Mouse (Mus musculus): ENCODE data around the gene Fahd2a. TPM values are rescaled to one million over a fixed set of nuclear protein-coding genes. Genes with fewer than 3 reads are reported as not detected.

The Fahd2a gene
- polyA plus RNA-seq, 1 experiment from 2014 or later: 27.1 TPM

DNA sequence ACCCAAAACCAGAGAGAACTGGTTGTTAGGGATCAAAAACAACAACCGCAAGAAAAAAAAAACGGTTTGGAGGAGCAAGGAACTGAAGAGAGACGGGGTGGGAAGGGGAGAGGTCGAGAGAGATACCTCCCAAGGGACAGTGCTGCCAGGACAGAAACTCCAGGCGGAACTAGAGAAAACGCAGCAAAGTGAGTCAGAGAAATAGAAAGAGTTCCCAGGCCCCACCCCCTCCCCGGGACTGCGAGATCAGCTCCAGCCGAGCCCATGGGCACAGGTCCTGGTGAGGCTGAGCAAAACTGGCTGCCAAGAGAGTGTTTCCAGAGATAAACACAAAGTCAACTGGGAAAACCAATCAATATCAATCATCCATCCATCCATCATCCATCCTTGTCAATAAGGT lies 17.0 kb upstream of the Fahd2a start:
- Histone ChIP-seq H3K9me3 (no peaks in the 10 kb centered on the region), H3K27ac (no peak overlapping the region), H3K4me1 (replicated peaks) (peaks cover 4% of the 10 kb centered on the region; the same call in 1 of the 2 replicates), H3K27me3 (ENCODE audit: insufficient read depth, poor library complexity, severe bottlenecking) (no peaks in the 10 kb centered on the region), H3K4me3 (no peak overlapping the region), H3K36me3 (no peaks in the 10 kb centered on the region)
- 44% methylated on average over 9 of the region's 9 CpGs for WGBS
- no peak for DNase-seq (ENCODE audit: low spot score)

DNA sequence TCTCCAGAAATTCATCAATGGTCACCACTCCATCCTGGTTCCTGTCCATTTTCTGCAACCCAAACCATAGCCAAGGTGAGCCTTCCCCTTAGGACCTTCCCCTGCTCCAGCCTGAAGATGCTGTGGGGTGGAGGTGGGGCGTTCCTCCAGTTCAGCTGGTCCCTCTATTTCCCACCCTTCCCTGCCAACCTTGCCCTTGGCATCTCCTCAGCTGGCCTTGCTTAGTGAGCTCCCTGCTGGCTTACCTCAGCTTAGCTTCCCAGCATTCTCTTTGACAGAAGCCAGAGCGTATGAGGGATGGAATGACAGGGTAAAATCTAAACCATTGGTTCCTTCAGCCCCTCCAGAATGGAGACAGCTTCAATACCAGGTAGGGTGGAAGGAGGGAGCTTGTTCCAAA lies 15.0 kb upstream of the Fahd2a start:
- Histone ChIP-seq H3K4me3 (no peak overlapping the region), H3K9me3 (no peaks in the 10 kb centered on the region), H3K4me1 (replicated peaks) (peaks cover 4% of the 10 kb centered on the region; the same call in 1 of the 2 replicates), H3K36me3 (no peaks in the 10 kb centered on the region), H3K27ac (no peak overlapping the region), H3K27me3 (ENCODE audit: insufficient read depth, poor library complexity, severe bottlenecking) (peaks cover 11% of the 10 kb centered on the region; the same call in 1 of the 2 replicates)
- no peak for DNase-seq (ENCODE audit: low spot score)
- WGBS: 85% methylated on average over 2 of the region's 2 CpGs

DNA sequence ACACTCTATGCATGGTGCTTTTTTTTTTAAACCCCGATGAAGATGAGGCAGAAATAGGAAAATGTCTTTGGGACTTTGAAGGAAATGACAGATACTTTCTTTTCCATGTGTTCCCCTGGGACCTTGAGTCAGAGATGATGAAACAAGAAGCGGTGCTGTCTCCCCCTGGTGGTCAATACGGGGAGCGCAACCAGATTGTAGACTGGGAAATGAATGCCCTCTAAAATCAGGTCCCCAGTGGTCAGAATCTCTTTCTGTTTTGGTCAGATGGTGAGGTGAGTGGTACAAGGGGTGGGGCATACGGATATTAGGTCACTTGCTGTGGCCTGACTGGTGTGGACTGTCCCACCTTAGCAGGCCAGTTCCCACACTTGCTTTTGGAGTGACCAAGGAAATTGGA lies 9.4 kb upstream of the Fahd2a start:
- Histone ChIP-seq H3K4me1 (replicated peaks) (peaks cover 4% of the 10 kb centered on the region; the same call in 1 of the 2 replicates), H3K27ac (no peak overlapping the region), H3K36me3 (no peaks in the 10 kb centered on the region), H3K9me3 (no peaks in the 10 kb centered on the region), H3K27me3 (ENCODE audit: insufficient read depth, poor library complexity, severe bottlenecking) (peaks cover 40% of the 10 kb centered on the region), H3K4me3 (no peak overlapping the region)
- peak; percentile 73 for DNase-seq (ENCODE audit: low spot score)
- WGBS: 5% methylated on average over 5 of the region's 5 CpGs

DNA sequence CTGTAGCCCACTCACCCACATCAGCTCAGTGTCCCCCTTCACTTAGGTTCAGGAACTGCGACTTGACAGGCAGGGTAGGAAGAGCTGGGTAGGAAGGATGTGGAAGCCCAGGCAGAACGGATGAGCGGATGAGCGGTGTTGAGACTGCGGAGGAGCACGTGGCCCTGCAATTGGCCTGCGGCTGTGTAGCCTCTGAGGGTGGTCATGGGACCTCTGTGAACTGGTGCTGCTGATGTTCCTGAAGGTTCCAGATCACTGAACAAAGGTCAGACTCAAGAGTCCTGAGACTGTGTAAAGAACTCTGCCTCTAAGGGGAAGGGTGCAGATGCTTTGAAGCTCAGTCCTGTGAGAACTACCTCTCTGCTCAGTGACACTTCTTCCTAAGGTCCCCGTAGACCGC lies 8.8 kb upstream of the Fahd2a start:
- H3K4me3 ChIP-seq: no peak overlapping the region
- H3K4me1 ChIP-seq (replicated peaks): peaks cover 4% of the 10 kb centered on the region; the same call in 1 of the 2 replicates
- H3K27me3 ChIP-seq (ENCODE audit: insufficient read depth, poor library complexity, severe bottlenecking): peaks cover 40% of the 10 kb centered on the region
- no peaks in the 10 kb centered on the region for H3K36me3 ChIP-seq
- DNase-seq (ENCODE audit: low spot score): no peak
- H3K27ac ChIP-seq: no peak overlapping the region
- 79% methylated on average over 9 of the region's 9 CpGs for WGBS
- H3K9me3 ChIP-seq: no peaks in the 10 kb centered on the region

DNA sequence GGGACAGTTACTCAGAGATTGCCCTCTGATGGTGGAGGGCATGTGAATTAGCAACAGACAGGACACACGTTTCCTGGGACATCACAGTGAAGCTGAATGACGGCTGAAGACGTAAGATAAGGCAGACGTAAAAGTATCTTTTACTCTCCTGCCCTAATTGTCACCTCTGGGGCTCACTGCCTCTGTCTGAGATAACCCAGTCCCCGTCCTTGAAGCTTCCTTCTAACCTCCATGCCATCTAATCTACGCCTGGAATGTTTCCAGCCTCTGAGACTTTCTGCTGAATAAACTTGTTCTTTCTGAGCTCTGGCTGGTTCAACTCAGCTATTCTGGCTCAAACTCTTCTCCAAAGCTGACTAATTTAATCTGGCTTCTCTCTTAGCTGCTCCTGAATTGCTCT lies 7.4 kb upstream of the Fahd2a start:
- Histone ChIP-seq H3K27me3 (ENCODE audit: insufficient read depth, poor library complexity, severe bottlenecking) (peaks cover 46% of the 10 kb centered on the region), H3K36me3 (no peaks in the 10 kb centered on the region), H3K27ac (no peak overlapping the region), H3K9me3 (no peaks in the 10 kb centered on the region), H3K4me3 (no peak overlapping the region), H3K4me1 (replicated peaks) (peaks cover 4% of the 10 kb centered on the region; the same call in 1 of the 2 replicates)
- no peak for DNase-seq (ENCODE audit: low spot score)
- WGBS: 52% methylated on average over 6 of the region's 6 CpGs

DNA sequence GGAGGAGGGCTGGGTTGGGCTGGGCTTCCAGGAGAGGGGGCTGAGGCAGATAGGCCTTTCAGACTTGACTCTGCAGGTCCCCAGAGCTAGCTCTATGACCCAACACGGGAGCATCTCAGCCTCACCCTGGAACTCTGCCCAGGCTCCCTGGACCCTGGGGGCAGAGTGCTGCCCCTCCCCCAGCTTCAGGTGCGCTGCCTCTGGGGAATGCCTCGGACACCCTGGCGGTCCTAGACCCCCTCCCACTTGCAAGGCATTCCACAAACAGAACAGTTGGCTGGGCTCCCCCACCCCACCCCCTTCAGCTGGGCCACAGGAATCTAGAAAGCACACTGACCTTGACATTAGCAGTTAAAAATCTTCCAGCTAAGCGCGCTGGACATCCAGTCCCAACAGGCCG lies 5.3 kb upstream of the Fahd2a start:
- Histone ChIP-seq H3K4me3 (no peak overlapping the region), H3K36me3 (no peaks in the 10 kb centered on the region), H3K27me3 (ENCODE audit: insufficient read depth, poor library complexity, severe bottlenecking) (peaks cover 39% of the 10 kb centered on the region), H3K27ac (no peak overlapping the region), H3K4me1 (replicated peaks) (peaks cover 7% of the 10 kb centered on the region; the same call in 1 of the 2 replicates), H3K9me3 (no peaks in the 10 kb centered on the region)
- 50% methylated on average over 7 of the region's 7 CpGs for WGBS
- no peak for DNase-seq (ENCODE audit: low spot score)

DNA sequence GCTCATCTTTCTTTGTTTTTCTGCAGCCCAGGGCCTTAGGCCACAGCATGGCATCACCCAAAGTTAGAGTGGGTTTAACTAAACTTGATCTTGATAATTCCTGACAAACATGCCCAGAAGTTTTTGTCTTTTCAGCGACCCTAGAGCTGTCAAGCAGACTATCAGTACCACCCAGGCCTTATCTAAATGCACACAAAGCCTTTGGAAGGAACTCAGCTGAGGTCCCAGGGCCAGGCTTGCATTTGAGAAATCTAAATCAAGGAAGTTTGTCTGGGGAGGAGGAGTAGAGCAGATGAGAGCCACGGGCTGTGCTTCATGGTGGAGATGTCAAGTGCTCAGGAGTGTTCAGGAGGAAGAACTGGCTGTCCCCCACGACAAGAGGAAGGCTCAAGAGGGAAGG lies 2.5 kb upstream of the Fahd2a start:
- no peaks in the 10 kb centered on the region for H3K9me3 ChIP-seq
- no peaks in the 10 kb centered on the region for H3K36me3 ChIP-seq
- WGBS: 57% methylated on average over 3 of the region's 3 CpGs
- H3K4me1 ChIP-seq (replicated peaks): peaks cover 24% of the 10 kb centered on the region
- no peak overlapping the region for H3K4me3 ChIP-seq
- DNase-seq (ENCODE audit: low spot score): no peak
- no peak overlapping the region for H3K27ac ChIP-seq
- peaks cover 25% of the 10 kb centered on the region for H3K27me3 ChIP-seq (ENCODE audit: insufficient read depth, poor library complexity, severe bottlenecking)

DNA sequence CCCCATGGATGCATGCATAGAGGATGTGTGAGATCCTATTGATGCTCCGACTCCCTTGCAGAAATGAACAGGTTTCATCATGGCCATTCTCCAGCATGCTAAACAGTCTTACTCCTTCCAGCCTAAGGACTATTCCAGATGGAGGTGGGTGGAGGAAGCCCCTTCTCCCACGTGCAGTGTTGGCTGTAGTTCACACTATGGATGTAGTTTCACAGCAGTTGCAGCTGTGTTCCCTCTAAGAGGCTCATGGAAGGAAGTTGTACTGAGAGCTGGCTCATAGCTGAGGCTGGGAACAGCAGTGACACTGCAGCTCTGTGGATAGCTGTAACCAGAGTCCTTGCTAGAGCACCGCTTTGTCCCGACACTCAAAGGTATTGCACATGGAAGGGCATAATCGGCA lies 6.7 kb downstream of the Fahd2a start:
- no peak for DNase-seq (ENCODE audit: low spot score)
- H3K36me3 ChIP-seq: peaks cover 62% of the 10 kb centered on the region
- no peaks in the 10 kb centered on the region for H3K4me1 ChIP-seq (replicated peaks)
- H3K27me3 ChIP-seq (ENCODE audit: insufficient read depth, poor library complexity, severe bottlenecking): no peaks in the 10 kb centered on the region
- H3K9me3 ChIP-seq: no peaks in the 10 kb centered on the region
- WGBS: 88% methylated on average over 5 of the region's 5 CpGs
- H3K4me3 ChIP-seq: no peak overlapping the region
- no peak overlapping the region for H3K27ac ChIP-seq

DNA sequence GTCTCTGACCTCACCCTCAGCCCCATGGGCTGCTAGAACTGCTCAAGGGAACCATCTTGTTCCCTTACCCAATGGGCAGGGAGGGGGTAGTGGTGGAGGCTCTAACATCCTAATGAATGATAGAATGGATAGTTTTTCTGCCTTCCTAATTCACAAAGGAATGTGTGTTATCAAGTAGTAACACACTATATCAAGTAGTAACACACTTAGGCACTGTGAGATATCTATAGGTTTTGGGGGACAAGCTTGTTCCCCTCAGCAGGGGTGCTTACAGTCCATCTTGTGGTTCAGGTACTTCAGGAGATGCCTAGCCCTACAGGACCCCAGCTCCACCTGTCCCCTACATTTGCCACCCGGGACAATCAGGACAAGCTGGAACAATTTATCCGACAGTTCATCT lies 8.8 kb downstream of the Fahd2a start:
- peaks cover 62% of the 10 kb centered on the region for H3K36me3 ChIP-seq

DNA sequence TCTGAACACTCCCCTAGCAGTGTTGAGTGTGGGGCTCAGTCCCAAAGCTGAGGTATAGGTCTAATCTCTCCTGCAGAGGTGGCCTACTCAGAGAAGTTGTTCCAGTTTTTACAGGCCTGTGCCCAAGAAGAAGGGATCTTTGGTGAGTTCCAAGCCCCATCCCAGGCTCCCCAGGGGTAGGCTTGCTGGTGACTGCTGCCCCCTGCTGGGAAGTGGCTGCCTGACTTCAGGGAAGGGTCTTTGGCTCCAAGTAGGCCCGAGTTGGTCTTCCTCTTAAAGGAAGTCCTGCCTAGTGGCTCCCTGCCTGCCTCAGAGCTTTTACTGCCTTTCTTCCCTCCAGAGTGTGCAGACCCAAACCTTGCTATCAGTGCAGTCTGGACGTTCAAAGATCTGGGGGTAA lies 9.2 kb downstream of the Fahd2a start:
- Histone ChIP-seq H3K36me3 (peaks cover 59% of the 10 kb centered on the region), H3K27ac (no peak overlapping the region), H3K9me3 (no peaks in the 10 kb centered on the region), H3K4me1 (replicated peaks) (no peaks in the 10 kb centered on the region), H3K4me3 (no peak overlapping the region), H3K27me3 (ENCODE audit: insufficient read depth, poor library complexity, severe bottlenecking) (no peaks in the 10 kb centered on the region)
- WGBS: 45% methylated on average over 2 of the region's 2 CpGs
- peak; percentile 48 for DNase-seq (ENCODE audit: low spot score)

More for the DNA sequence above, 8.8 kb downstream of the Fahd2a start:
- no peaks in the 10 kb centered on the region for H3K27me3 ChIP-seq (ENCODE audit: insufficient read depth, poor library complexity, severe bottlenecking)
- no peak overlapping the region for H3K4me3 ChIP-seq
- no peaks in the 10 kb centered on the region for H3K9me3 ChIP-seq
- 92% methylated on average over 2 of the region's 2 CpGs for WGBS
- no peaks in the 10 kb centered on the region for H3K4me1 ChIP-seq (replicated peaks)
- no peak overlapping the region for H3K27ac ChIP-seq
- DNase-seq (ENCODE audit: low spot score): no peak

DNA sequence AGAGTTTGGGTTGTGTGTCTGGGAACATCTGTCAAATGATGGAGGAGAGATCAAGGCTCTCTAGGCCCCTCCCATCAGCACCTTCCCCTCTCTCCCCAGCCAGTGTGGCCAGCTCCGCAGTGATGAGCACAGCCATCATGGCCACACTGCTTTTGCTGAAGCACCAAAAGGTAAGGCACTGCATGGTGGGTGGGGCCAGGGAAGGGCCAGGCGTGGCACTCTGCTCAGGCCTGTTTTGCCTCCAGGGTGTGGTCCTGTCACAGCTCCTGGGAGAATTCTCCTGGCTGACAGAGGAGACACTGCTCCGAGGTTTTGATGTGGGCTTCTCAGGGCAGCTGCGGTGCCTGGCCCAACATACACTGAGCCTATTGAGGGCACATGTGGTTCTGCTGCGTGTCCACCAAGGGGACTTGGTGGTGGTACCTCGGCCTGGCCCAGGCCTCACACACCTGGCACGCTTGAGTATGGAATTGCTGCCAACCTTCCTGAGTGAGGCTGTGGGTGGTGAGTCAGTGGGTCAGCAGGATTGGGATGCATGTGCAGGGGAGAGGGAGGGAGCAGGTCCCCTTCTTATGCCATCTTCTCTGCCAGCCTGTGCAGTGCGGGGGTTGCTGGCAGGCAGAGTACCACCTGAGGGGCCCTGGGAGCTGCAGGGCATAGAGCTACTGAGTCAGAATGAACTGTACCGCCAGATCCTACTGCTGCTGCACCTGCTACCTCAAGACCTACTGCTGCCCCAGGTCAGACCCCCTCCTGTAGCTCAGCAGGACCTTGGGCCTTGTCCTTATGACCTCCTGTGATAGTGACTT lies 10.7 kb downstream of the Fahd2a start:
- no peak overlapping the region for H3K4me3 ChIP-seq
- no peaks in the 10 kb centered on the region for H3K4me1 ChIP-seq (replicated peaks)
- no peaks in the 10 kb centered on the region for H3K9me3 ChIP-seq
- peaks cover 51% of the 10 kb centered on the region for H3K36me3 ChIP-seq
- WGBS: 85% methylated on average over 9 of the region's 9 CpGs
- no peak for DNase-seq (ENCODE audit: low spot score)
- no peak overlapping the region for H3K27ac ChIP-seq
- H3K27me3 ChIP-seq (ENCODE audit: insufficient read depth, poor library complexity, severe bottlenecking): no peaks in the 10 kb centered on the region

DNA sequence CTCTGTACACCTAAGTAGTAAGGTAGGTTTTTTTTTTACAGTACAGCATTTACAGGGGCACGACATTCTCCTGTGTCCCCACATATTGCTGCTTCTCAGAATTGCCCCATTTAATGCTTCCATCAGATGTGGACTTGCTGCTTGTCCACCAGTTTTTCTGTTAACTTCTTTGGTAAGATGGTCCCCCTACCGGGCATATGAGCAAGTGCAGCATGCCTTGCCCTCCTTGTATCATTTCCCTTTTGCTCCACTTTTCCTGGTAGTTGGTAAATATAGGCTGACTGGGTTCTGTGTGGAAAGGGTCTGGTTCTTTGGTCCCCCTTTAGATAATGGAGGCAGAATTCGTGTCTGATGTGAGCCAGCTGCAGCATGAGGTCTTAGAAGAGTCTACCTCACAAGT lies 14.1 kb downstream of the Fahd2a start:
- 30% methylated on average over 3 of the region's 3 CpGs for WGBS
- no peaks in the 10 kb centered on the region for H3K27me3 ChIP-seq (ENCODE audit: insufficient read depth, poor library complexity, severe bottlenecking)
- no peak overlapping the region for H3K27ac ChIP-seq
- peak; percentile 39 for DNase-seq (ENCODE audit: low spot score)
- no peaks in the 10 kb centered on the region for H3K4me1 ChIP-seq (replicated peaks)
- no peak overlapping the region for H3K4me3 ChIP-seq
- H3K9me3 ChIP-seq: no peaks in the 10 kb centered on the region
- peaks cover 20% of the 10 kb centered on the region for H3K36me3 ChIP-seq

DNA sequence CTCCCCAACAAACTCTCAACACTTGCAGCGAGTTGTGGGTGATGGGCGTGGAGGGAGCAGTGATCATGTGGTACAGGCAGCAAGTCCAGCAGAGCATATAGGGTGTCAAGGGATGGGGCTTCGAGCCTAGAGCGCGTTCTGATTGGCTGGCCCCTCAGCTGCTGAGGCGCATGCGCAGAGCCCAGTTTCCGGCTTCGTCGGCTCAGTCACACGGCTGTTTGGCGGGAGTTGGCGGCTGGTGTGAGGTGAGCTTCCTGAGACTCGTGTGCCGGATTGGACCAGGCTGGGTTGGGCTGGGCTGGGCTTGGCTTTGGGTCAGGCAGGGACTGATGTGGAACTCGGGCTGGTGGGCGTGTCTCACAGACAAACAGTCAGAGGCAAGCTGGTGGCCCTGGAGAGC lies 19.4 kb downstream of the Fahd2a start, which contains the start of gene Gpat2:
Gene Gpat2 (plus strand): TSS at position 223 of the 400 bp plus-strand sequence.
- no peaks in the 10 kb centered on the region for H3K9me3 ChIP-seq
- no peaks in the 10 kb centered on the region for H3K27me3 ChIP-seq (ENCODE audit: insufficient read depth, poor library complexity, severe bottlenecking)
- no peak within 1 kb of the TSS for H3K27ac ChIP-seq
- WGBS: 86% methylated on average over 17 of the region's 17 CpGs
- no peaks in the 10 kb centered on the region for H3K36me3 ChIP-seq
- no peak for DNase-seq (ENCODE audit: low spot score)
- H3K4me1 ChIP-seq (replicated peaks): no peaks in the 10 kb centered on the region
- no peak within 1 kb of the TSS for H3K4me3 ChIP-seq
